Mouse (Mus musculus): ENCODE data around the gene Mkrn2.
A peak's percentile ranks its signal among the peaks of the same experiment; 100 is the strongest.

Gene Mkrn2

DNA sequence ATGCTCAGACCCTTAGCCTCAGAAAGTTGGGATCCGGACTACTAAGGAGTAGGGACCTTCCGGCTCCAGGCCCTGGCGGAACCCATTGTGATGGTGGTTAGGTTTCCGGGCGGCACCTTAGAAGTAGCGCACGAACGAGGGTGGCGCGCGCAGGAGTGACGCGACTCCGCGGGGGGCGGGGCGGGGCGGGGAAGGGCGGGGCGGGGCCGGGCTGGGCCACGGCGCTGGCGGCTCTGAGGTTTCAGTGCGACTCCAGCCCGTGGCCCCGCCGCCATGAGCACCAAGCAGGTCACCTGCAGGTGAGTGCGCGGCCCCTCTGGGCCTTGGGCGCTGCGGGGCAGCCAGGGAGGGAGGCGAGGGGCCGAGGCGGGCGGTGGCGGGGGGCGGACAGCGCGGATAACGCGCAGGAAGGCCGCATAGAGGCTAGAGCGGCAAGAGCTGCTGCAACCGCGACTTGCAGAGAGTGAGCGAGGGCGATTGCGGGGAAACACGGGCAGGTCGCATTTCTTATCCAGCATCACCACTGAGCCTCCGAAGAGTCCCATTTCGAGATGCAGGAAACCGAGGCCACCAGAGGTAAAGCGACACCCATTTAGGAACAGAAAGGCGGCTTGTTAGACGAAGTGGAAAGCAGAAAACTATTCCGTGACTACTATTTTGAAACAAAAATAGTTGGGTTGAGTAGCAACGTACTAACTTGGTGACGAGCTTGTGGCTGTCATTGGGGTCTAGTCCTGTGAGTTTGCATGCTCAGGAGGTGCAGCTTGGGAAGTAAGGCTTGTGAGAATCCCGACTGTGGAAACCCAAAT lies at the start of gene Mkrn2:
Gene Mkrn2 (plus strand): TSS at position 188 of the 809 bp plus-strand sequence.
- DNase-seq (ENCODE audit: low spot score in 2 of 2): peak; percentile 66 to 69

- DNase-seq (ENCODE audit: low spot score in 2 of 2): no peak
Measured at GRCm38 (mm10) chr6:115555485-115555884, 46.2 kb upstream of the Mkrn2 start.

DNA sequence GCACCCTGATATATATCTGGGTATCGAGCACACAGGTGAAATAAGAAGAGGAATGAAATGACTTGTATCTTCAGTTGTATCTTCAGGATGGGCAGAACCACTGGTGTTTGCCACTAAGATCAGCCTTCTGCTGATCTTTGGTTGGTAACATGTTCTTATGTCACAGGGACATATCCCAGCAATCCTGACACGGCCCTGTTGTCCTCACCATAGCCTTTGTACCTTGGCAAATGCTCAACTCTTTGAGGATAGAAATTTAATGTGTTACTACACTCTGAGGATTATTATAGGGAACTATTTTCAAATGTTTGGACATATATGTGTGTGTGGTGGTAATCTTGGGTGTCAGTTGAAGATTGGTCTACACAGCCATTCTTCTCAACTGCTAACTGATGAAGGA lies 43.5 kb upstream of the Mkrn2 start:
- no peak for DNase-seq (ENCODE audit: low spot score in 2 of 2)

DNA sequence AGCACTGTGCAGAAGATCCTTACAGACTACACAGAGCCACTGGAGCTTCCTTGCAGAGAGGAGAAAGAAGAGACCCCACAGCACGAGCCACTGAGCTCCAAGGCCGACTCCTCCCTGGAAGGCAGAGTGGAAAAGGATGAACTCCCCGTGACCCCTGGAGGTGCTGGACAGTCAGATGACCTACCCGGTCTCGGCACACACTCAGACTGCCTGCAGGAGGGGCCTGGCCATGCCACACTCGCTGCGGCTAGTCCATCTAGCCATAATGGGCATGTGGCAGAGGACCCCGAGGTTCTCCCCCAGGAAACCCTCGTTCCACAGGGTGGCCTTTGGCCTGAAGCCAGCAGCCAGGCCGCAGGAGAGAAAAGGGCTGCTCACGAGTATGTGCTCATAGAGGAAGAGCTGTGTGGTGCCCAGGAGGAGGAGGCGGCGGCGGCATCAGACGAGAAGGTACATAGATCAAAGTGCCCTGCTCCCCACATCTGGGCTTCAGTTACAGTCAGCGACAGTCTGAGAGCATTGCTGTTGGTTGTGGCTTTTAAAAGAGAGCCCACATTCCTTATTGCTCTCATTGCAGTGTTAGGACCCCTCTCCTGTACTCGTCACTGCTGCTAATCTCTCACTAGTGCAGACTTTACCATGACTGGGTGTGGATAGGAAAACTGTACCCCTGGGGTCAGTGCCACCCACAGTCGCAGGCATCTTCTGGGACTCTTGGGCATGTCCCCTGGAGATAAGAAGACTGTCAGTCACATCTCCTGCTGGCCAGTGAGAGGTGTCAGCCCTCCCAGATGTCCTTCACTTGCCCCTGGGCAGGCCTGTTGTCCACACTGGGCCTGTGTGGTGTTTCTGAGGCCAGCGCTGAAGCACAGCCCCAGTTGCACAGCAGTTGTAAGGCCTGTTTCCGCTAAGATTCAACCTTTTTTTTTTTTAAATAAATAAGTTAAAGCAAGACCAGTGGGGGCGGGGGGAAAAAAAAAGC lies 41.8 kb upstream of the Mkrn2 start:
- DNase-seq (ENCODE audit: low spot score in 2 of 2): no peak

DNA sequence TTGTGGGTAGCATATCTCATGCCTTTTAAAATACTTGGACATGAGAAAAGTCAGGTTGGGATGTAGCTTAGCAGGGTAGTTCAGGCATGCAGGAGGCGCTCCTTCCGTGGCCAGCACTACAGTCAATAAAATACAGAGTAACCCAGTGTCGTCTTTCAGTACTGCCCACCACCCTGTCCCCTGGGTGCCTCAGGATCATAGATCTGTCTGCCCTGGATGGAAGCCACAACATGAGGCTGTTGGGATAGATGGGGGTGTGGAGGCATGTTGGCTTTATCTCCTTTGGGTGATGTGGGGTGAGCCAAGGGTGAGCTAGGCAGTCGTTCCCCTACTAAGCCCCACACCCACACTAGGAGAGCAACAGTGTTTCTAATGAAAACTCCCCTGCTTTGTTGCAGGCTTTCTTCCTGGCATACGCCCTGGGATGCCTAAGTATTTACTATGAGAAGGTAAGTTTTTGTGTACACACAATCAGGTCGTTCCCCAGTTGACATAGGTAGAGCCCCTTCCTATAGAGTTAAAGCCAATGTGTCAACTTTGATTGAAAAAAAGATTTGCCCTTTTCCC lies 36.1 kb upstream of the Mkrn2 start:
- DNase-seq (ENCODE audit: low spot score in 2 of 2): no peak

GRCm38 (mm10) chr6:115574171-115574570 lies 27.5 kb upstream of the Mkrn2 start:
- no peak for DNase-seq (ENCODE audit: low spot score in 2 of 2)

GRCm38 (mm10) chr6:115577407-115577806 lies 24.3 kb upstream of the Mkrn2 start:
- DNase-seq (ENCODE audit: low spot score in 2 of 2): no peak

GRCm38 (mm10) chr6:115577941-115578340 lies 23.8 kb upstream of the Mkrn2 start:
- no peak for DNase-seq (ENCODE audit: low spot score in 2 of 2)

DNA sequence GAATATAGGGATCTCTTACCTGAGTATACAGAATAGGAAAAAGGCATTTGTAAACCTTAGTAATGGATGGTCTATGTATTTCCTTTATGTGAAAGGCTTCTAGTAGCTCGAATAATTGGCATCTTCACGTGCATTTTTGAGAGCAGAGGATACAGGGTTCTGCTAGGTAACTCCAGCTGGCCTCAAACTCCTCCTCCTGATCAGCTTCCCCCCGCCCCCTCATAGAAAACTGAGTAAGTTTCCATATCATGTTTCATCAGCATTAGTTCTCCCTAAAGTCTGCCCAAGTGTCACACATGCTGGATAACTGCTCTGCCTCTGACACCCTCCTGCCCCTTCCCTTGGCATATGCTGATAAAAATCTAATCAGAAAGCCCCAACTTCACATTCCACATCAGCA lies 20.9 kb upstream of the Mkrn2 start:
- no peak for DNase-seq (ENCODE audit: low spot score in 2 of 2)

DNA sequence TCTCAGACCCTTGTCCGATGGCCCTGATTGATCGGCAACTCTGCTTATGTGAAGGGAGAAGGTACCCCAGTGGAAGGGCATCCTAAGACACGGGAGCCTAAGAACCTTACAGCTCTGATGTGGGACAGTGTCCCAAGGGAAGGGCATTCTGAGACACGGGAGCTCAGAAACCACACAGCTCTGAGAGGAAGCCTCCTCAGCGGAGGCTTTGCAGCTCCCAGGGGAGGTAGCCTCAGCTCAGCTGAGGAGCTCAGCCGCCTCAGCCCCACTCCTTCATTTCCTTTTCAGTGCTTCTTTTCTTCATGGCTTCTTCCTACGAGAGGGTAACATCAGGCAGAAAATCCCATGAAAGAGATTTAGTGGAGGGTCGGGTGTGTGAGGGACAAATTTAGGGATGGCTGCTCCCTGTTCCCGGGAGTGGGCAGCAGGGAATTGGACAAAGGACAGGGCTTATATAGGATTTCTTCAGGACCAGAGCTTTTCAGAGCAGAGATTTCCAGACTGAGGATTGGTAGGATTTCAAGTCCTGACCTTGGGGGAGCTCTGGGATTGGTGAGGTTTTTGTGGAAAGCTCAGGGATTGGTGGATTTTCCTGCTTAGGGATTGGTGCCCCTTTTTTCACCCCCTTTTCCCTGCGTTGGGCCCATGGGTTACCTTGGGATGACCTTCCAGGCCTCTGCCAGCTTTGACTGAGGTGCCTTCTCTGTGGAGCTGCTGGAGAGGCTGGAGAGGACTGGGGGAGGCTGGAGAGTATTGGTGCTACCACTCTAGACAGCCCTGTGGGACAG lies 19.2 kb upstream of the Mkrn2 start:
- DNase-seq (ENCODE audit: low spot score in 2 of 2): no peak

DNA sequence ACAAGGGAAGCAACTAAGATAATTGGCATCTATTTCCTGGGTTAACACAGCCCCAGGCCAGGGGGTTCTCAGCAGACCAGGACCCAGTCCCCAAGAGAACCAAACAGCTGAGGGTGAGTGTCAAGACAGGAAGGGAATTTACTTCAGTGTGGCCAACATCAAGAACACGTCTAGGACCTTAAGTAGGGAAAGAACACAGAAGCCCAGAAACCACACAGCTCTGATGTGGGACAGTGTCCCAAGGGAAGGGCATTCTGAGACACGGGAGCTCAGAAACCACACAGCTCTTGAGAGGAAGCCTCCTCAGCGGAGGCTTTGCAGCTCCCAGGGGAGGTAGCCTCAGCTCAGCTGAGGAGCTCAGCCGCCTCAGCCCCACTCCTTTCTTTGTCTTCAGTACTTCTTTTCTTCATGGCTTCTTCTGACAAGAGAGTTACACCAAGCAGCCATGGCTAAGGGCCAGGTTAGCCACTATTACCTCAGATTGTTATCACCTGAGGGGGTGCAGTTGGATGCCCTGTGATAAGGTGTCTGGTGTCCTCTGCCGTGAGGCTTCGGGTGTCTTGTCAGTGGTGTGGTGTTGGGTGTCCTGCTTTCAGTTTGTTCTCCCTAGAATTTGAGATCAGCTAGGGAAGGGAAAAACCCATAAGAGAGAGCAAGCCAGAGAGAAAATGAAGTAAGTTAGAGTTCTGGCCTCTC lies 18.1 kb upstream of the Mkrn2 start:
- no peak for DNase-seq (ENCODE audit: low spot score in 2 of 2)

DNA sequence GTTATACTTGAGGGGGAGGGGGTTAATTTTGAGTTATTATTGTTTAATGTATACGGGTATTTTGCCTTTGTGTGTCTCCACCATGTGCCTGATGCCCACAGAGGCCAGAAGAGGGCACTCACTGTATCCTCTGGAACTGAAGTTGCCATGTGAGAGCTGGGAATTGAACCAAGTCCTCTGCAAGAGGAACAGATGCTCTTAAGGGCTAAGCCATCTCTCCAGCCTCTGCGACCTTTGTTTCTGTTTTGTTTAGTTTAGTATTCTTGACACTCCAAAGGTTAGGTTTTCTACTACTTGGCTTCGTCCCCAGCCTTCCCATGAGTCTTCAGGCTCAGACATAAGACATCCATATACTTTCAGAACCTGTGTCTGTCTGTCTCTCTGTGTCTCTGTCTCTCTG lies 17.5 kb upstream of the Mkrn2 start:
- no peak for DNase-seq (ENCODE audit: low spot score in 2 of 2)

DNA sequence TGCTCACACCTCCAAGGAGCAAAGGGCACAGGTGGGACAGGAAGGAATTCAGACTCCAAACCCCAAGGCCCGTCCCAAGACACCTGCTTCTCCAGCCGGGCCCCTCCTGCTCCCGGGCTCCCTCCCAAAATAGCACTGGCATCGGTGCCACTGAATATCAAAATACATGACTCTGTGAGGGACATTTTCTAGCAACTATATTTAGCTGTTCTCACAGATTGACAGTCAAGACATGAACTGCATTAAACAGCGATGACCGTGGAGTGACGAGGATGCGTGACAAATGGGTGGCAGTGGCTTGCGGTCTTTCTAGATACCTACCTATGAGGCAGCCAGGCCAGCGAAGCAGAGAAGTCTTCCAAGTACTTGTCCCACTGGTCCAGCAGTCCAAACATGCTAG lies 15.4 kb upstream of the Mkrn2 start:
- DNase-seq (ENCODE audit: low spot score in 2 of 2): no peak

DNA sequence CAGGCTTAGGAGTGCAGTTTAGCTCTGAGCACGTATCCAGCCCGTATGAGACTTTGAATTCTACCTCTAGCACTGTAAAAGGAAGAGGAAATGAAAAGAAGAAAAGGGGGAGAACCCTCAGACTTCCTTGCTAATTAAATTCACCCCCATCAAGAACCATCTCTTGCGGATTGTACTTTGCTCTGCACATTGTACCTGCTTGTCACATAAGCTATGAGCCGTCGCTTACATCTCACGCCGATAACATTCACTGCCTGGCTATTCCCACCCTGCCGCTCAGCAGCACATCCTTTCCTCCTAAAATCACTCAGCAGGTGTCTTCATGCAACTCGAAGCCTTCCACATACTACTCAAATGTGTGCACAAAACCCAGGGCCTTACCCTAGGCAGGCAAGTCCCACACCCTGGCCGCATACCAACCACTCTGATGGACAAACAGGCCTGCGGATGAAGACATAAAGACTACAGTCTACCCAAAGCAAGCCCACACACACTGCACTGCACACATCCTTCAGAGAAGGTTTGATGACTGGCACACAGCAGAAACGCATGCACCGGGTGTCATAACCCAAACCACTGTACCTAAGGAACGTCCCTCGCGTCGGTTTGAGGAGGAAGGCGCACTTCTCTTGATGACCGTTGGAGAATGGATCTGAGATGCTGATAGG lies 9.9 kb upstream of the Mkrn2 start:
- no peak for DNase-seq (ENCODE audit: low spot score in 2 of 2)

GRCm38 (mm10) chr6:115592458-115592857 lies 9.2 kb upstream of the Mkrn2 start, which contains the start of gene Mkrn2os:
Gene Mkrn2os (minus strand): TSS chr6:115592576.
- DNase-seq (ENCODE audit: low spot score in 2 of 2): no peak

- DNase-seq (ENCODE audit: low spot score in 2 of 2): no peak
Measured at GRCm38 (mm10) chr6:115593252-115593651, 8.4 kb upstream of the Mkrn2 start.

- no peak for DNase-seq (ENCODE audit: low spot score in 2 of 2)
Measured at GRCm38 (mm10) chr6:115594463-115594862, 7.2 kb upstream of the Mkrn2 start.

GRCm38 (mm10) chr6:115595667-115596066 lies 6.0 kb upstream of the Mkrn2 start:
- no peak for DNase-seq (ENCODE audit: low spot score in 2 of 2)

- no peak for DNase-seq (ENCODE audit: low spot score in 2 of 2)
Measured at GRCm38 (mm10) chr6:115601322-115601714, 384 bp upstream of the Mkrn2 start.

DNA sequence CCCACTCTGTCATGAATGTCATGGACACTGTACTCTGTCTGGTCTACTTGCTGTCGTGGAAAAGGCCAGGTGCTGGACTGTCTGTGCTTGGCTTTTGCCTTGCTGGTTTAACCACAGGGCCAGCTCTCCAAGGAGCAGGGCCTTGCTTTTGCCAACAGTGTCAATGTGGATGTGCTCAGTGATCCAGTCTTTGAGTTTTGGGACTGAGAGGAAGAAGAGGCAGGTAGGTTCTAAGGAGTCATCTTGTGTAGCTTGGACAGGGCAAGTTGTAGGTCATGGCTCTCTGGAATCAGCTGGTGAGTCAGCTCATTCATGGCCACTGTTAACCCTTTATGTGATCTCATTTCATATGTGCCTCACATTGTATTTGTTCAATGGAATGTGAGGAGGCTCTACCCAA lies 4.8 kb downstream of the Mkrn2 start:
- DNase-seq (ENCODE audit: low spot score in 2 of 2): no peak
